ENCODE assay signal across 9 mouse cellular contexts in the genomic region with DNA sequence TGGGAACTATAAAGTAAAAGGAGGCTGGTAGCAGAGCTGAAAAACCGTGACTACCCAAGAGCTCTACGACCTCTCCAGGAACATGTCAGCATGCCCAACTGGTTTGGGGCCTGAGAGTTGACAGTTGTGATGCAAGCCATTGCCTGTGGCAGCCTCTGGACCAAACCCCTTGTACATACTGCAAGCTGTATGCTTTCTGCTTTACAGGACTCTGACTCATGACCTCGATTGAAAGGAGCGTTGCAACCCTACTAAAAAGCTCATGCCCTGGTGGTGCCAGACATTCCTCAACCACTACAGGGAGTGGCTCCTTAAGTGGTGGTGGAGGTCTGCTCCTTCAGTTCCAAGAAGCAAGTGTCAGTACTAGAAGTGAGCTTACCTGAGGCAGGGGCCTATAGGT. TPM values are rescaled to one million over a fixed set of nuclear protein-coding genes. Genes with fewer than 3 reads are reported as not detected.
A peak's percentile ranks its signal among the peaks of the same experiment; 100 is the strongest.
DNase-seq lines count a peak whose midpoint lies in the region; ATAC-seq lines count a peak whose summit lies in the region.
"Had no signal": no experiment of that assay in that cellular context is flagged by ENCODE, and none has a peak within 500 bp of the region (broad histone marks: within the 10 kb centered on the region; RNA-seq: fewer than 3 reads in every experiment).

No protein-coding gene starts in this region.

- H3K4me3 ChIP-seq in heart, embryonic 11.5 days (ENCODE audit: low read depth, low read length): no peak overlapping the region
- no peak overlapping the region for H3K4me3 ChIP-seq in intestine, embryonic 16.5 days (ENCODE audit: low read length)

- no peak for DNase-seq in heart, adult 8-10 months (ENCODE audit: low spot score)
- peak; percentile 40 to 44 for DNase-seq in urinary bladder, postnatal 36 days (ENCODE audit: low spot score in 2 of 2)
- DNase-seq in urinary bladder, postnatal 10 days (ENCODE audit: low spot score): no peak
- DNase-seq in testis, postnatal 14 days (ENCODE audit: low spot score): no peak
- DNase-seq in layer of hippocampus, adult 8-10 months (ENCODE audit: low spot score in 2 of 2): no peak
- DNase-seq: kidney, adult 9 months had no signal

- no peak; the same call in 1 of the 2 replicates for ATAC-seq in heart, embryonic 11.5 days (replicated peaks; ENCODE audit: insufficient number of reproducible peaks, low FRiP score, low TSS enrichment)
- ATAC-seq in intestine, embryonic 16.5 days: peak; percentile 54
- ATAC-seq in cerebellum, adult (ENCODE audit: insufficient number of reproducible peaks, low FRiP score, low TSS enrichment): no peak

- 39% methylated on average over 4 of the region's 4 CpGs for WGBS in heart, embryonic 11.5 days (ENCODE audit: insufficient replicate concordance)
- WGBS in intestine, embryonic 16.5 days: 45% methylated on average over 4 of the region's 4 CpGs

- H3K27me3 ChIP-seq in heart, embryonic 11.5 days (ENCODE audit: control insufficient read depth, insufficient read depth, low read length): no peaks in the 10 kb centered on the region
- no peaks in the 10 kb centered on the region for H3K27me3 ChIP-seq in intestine, embryonic 16.5 days (replicated peaks; ENCODE audit: control insufficient read depth, insufficient read depth, low read length)

- H3K4me1 ChIP-seq in heart, embryonic 11.5 days (ENCODE audit: control insufficient read depth, insufficient read depth, low read length): peaks cover 14% of the 10 kb centered on the region
- peaks cover 11% of the 10 kb centered on the region for H3K4me1 ChIP-seq in intestine, embryonic 16.5 days (ENCODE audit: control insufficient read depth, insufficient read depth, low read length)

- no peaks in the 10 kb centered on the region for H3K36me3 ChIP-seq in heart, embryonic 11.5 days (ENCODE audit: control insufficient read depth, insufficient read depth, low read length)
- H3K36me3 ChIP-seq in intestine, embryonic 16.5 days (ENCODE audit: control insufficient read depth, insufficient read depth, low read length): no peaks in the 10 kb centered on the region

- peak overlapping the region; percentile 64 for H3K27ac ChIP-seq in heart, embryonic 11.5 days (ENCODE audit: low read depth, low read length)
- H3K27ac ChIP-seq in intestine, embryonic 16.5 days (ENCODE audit: low read length): peak overlapping the region; percentile 5; the same call in 1 of the 2 replicates

- H3K9ac ChIP-seq in heart, embryonic 11.5 days (ENCODE audit: low read depth, low read length): no peak overlapping the region
- H3K9ac ChIP-seq in intestine, embryonic 16.5 days (ENCODE audit: low read depth, low read length): no peak overlapping the region

- peaks cover 3% of the 10 kb centered on the region; the same call in 1 of the 2 replicates for H3K9me3 ChIP-seq in heart, embryonic 11.5 days (replicated peaks; ENCODE audit: control insufficient read depth, low read length)
- H3K9me3 ChIP-seq in intestine, embryonic 16.5 days (ENCODE audit: control insufficient read depth, low read length): no peaks in the 10 kb centered on the region

- no peak overlapping the region; the same call in 1 of the 2 replicates for H3K4me2 ChIP-seq in heart, embryonic 11.5 days
- H3K4me2 ChIP-seq in intestine, embryonic 16.5 days (ENCODE audit: low read depth, low read length): no peak overlapping the region

RNA-seq across cellular contexts. Expression of a gene that starts 15.8 kb away (rescaled TPM):
- polyA plus RNA-seq in heart, embryonic 11.5 days (2014; fragmentation: Nextera tagmentation; extraction: Ambion mirVana): 211 and 229 TPM in 2 replicates
- 1 to 10 TPM; 1.3 to 3.3 (median 2.3) TPM for total RNA-seq in heart, adult 8-10 months (2022)
- 122 and 147 TPM in 2 replicates for polyA plus RNA-seq in intestine, embryonic 16.5 days (2015; fragmentation: Nextera tagmentation; extraction: Ambion mirVana)
- total RNA-seq in layer of hippocampus, adult 8-10 months (2022): 1 to 10 TPM; 1.3 to 2.2 (median 1.4) TPM

RNA-seq across cellular contexts. Expression of a gene that starts 42.2 kb away (rescaled TPM):
- polyA plus RNA-seq in heart, embryonic 11.5 days (2014; fragmentation: Nextera tagmentation; extraction: Ambion mirVana): 0.66 TPM in 2 replicates
- 1 to 10 TPM; 3.3 to 5.6 (median 4.7) TPM for total RNA-seq in heart, adult 8-10 months (2022)
- 1.4 and 2.1 TPM in 2 replicates for polyA plus RNA-seq in intestine, embryonic 16.5 days (2015; fragmentation: Nextera tagmentation; extraction: Ambion mirVana)
- total RNA-seq in layer of hippocampus, adult 8-10 months (2022): 10 to 100 TPM; 13.5 to 35.1 (median 25.8) TPM

Comparison
In these comparisons a context has a peak if more than half of its experiments do, and no peak if none do; other contexts are left out.
1. DNase-seq: peak in urinary bladder, postnatal 36 days (2 of 2); none in heart, adult 8-10 months (single experiment), urinary bladder, postnatal 10 days (single experiment), testis, postnatal 14 days (single experiment) and layer of hippocampus, adult 8-10 months (0 of 2).